Mouse (Mus musculus): ENCODE measurements at regions not wholly inside any gene's neighbourhood (a gene's known extent, or its start where the extent isn't known, plus 50 kb on each side); places are given as distances from the start of the nearest gene placed in this dataset.

GRCm38 (mm10) chr6:140368354-140369069 lies 55.3 kb upstream of the Plekha5 start:
- no peak overlapping the region for H3K9ac ChIP-seq (ENCODE audit: low read length)
- WGBS, result 46% methylated on average over 8 of the region's 8 CpGs
- no peak overlapping the region for H3K4me2 ChIP-seq (replicated peaks; ENCODE audit: low read depth)
- no peaks in the 10 kb centered on the region for H3K9me3 ChIP-seq (ENCODE audit: control insufficient read depth, low read length)
- no peaks in the 10 kb centered on the region for H3K27me3 ChIP-seq (ENCODE audit: control insufficient read depth, insufficient read depth, low read length)
- H3K4me3 ChIP-seq (ENCODE audit: low read depth, low read length), result no peak overlapping the region
- H3K36me3 ChIP-seq (ENCODE audit: control insufficient read depth, insufficient read depth, low read length), result no peaks in the 10 kb centered on the region
- H3K4me1 ChIP-seq (replicated peaks; ENCODE audit: control insufficient read depth, insufficient read depth), result no peaks in the 10 kb centered on the region
- DNase-seq (ENCODE audit: low spot score), result peak; percentile 88
- peak; percentile 96 for ATAC-seq (ENCODE audit: low FRiP score, low TSS enrichment)
- TF ChIP-seq CTCF (IDR thresholded peaks at IDR 0.05; ENCODE audit: low read depth) (no peak), EP300 (optimal IDR thresholded peaks at IDR 0.05) (no peak)
- peak overlapping the region; percentile 71 for H3K27ac ChIP-seq (replicated peaks)

- H3K4me3 ChIP-seq (ENCODE audit: low read depth, low read length), result no peak overlapping the region
- no peak for ATAC-seq (ENCODE audit: low FRiP score, low TSS enrichment)
- WGBS, result 83% methylated on average over 6 of the region's 6 CpGs
- H3K27ac ChIP-seq (replicated peaks), result no peak overlapping the region
- TF ChIP-seq CTCF (IDR thresholded peaks at IDR 0.05; ENCODE audit: low read depth), result no peak
- no peaks in the 10 kb centered on the region for H3K27me3 ChIP-seq (ENCODE audit: control insufficient read depth, insufficient read depth, low read length)
- H3K9ac ChIP-seq (ENCODE audit: low read length), result no peak overlapping the region
- no peaks in the 10 kb centered on the region for H3K36me3 ChIP-seq (ENCODE audit: control insufficient read depth, insufficient read depth, low read length)
- H3K9me3 ChIP-seq (ENCODE audit: control insufficient read depth, low read length), result no peaks in the 10 kb centered on the region
- no peaks in the 10 kb centered on the region for H3K4me1 ChIP-seq (replicated peaks; ENCODE audit: control insufficient read depth, insufficient read depth)
- H3K4me2 ChIP-seq (replicated peaks; ENCODE audit: low read depth), result no peak overlapping the region
- no peak for DNase-seq (ENCODE audit: low spot score)
Observed at GRCm38 (mm10) chr6:140367303-140367702, 56.6 kb upstream of the Plekha5 start.

GRCm38 (mm10) chr6:140366791-140367190 lies 57.1 kb upstream of the Plekha5 start:
- 61% methylated on average over 3 of the region's 3 CpGs for WGBS
- H3K4me1 ChIP-seq (replicated peaks; ENCODE audit: control insufficient read depth, insufficient read depth), result no peaks in the 10 kb centered on the region
- DNase-seq (ENCODE audit: low spot score) (no peak), ATAC-seq (ENCODE audit: low FRiP score, low TSS enrichment) (no peak)
- H3K27ac ChIP-seq (replicated peaks), result no peak overlapping the region
- TF ChIP-seq CTCF (IDR thresholded peaks at IDR 0.05; ENCODE audit: low read depth), result no peak
- no peak for TF ChIP-seq EP300 (optimal IDR thresholded peaks at IDR 0.05)
- no peak overlapping the region for H3K9ac ChIP-seq (ENCODE audit: low read length)
- no peak overlapping the region for H3K4me2 ChIP-seq (replicated peaks; ENCODE audit: low read depth)
- H3K4me3 ChIP-seq (ENCODE audit: low read depth, low read length), result no peak overlapping the region
- no peaks in the 10 kb centered on the region for H3K9me3 ChIP-seq (ENCODE audit: control insufficient read depth, low read length)
- no peaks in the 10 kb centered on the region for H3K36me3 ChIP-seq (ENCODE audit: control insufficient read depth, insufficient read depth, low read length)
- no peaks in the 10 kb centered on the region for H3K27me3 ChIP-seq (ENCODE audit: control insufficient read depth, insufficient read depth, low read length)

- no peak overlapping the region for H3K9ac ChIP-seq (ENCODE audit: low read length)
- TF ChIP-seq CTCF (IDR thresholded peaks at IDR 0.05; ENCODE audit: low read depth) (no peak), EP300 (optimal IDR thresholded peaks at IDR 0.05) (no peak)
- ATAC-seq (ENCODE audit: low FRiP score, low TSS enrichment) (no peak), DNase-seq (ENCODE audit: low spot score) (no peak)
- no peaks in the 10 kb centered on the region for H3K4me1 ChIP-seq (replicated peaks; ENCODE audit: control insufficient read depth, insufficient read depth)
- 78% methylated on average over 4 of the region's 4 CpGs for WGBS
- no peaks in the 10 kb centered on the region for H3K9me3 ChIP-seq (ENCODE audit: control insufficient read depth, low read length)
- no peak overlapping the region for H3K4me2 ChIP-seq (replicated peaks; ENCODE audit: low read depth)
- H3K27me3 ChIP-seq (ENCODE audit: control insufficient read depth, insufficient read depth, low read length), result no peaks in the 10 kb centered on the region
- no peak overlapping the region for H3K27ac ChIP-seq (replicated peaks)
- H3K36me3 ChIP-seq (ENCODE audit: control insufficient read depth, insufficient read depth, low read length), result no peaks in the 10 kb centered on the region
- no peak overlapping the region for H3K4me3 ChIP-seq (ENCODE audit: low read depth, low read length)
Observed at GRCm38 (mm10) chr6:140360996-140361395, 62.9 kb upstream of the Plekha5 start.

DNA sequence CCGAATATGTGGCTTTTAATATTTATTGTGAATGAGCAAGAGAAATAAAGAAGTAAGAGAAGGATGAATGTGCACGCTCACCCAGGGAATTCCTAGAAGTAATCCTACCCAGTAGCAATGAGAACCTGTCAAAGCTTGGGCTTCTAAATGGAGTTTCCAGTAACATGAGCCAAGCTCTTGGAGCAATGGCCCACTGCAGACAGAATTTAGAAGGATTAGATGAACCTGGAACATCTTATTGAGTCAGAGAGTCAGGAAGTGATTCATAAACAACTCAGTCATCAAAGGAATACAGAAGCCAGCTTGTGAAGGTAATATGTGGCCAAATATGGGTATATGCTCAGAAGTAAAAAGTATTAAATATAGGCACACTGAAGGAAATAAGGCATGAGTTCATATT lies 66.0 kb upstream of the Plekha5 start:
- H3K9ac ChIP-seq (ENCODE audit: low read length), result no peak overlapping the region
- no peak for TF ChIP-seq EP300 (optimal IDR thresholded peaks at IDR 0.05)
- no peak for TF ChIP-seq CTCF (IDR thresholded peaks at IDR 0.05; ENCODE audit: low read depth)
- no peaks in the 10 kb centered on the region for H3K4me1 ChIP-seq (replicated peaks; ENCODE audit: control insufficient read depth, insufficient read depth)
- no peaks in the 10 kb centered on the region for H3K36me3 ChIP-seq (ENCODE audit: control insufficient read depth, insufficient read depth, low read length)
- ATAC-seq (ENCODE audit: low FRiP score, low TSS enrichment), result no peak
- H3K27me3 ChIP-seq (ENCODE audit: control insufficient read depth, insufficient read depth, low read length), result no peaks in the 10 kb centered on the region
- no peak overlapping the region for H3K4me2 ChIP-seq (replicated peaks; ENCODE audit: low read depth)
- no peak for DNase-seq (ENCODE audit: low spot score)
- H3K27ac ChIP-seq (replicated peaks), result no peak overlapping the region
- no peaks in the 10 kb centered on the region for H3K9me3 ChIP-seq (ENCODE audit: control insufficient read depth, low read length)
- WGBS, result 39% methylated on average over 2 of the region's 2 CpGs
- H3K4me3 ChIP-seq (ENCODE audit: low read depth, low read length), result no peak overlapping the region

DNA sequence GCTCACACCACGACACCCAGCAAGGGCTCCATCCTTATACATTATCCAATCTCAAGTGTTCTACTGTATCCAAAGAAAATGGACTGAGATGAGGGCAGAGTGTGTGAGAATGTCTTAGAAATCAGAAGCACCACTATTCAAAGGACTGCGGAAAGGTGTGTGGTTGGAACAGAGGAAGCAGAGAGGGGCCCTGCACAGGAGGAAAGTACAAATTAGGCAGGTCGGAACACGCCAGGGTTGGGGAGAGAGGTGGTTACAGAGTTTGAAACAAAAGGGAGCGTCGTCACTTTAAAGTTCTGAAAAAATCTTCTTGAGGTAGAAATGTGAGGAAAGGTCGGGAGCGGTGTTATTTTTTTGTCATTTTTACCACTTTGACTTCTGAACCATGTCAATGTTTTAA lies 66.6 kb upstream of the Plekha5 start:
- Histone ChIP-seq H3K27ac (replicated peaks) (no peak overlapping the region), H3K36me3 (ENCODE audit: control insufficient read depth, insufficient read depth, low read length) (no peaks in the 10 kb centered on the region), H3K27me3 (ENCODE audit: control insufficient read depth, insufficient read depth, low read length) (no peaks in the 10 kb centered on the region), H3K4me3 (ENCODE audit: low read depth, low read length) (no peak overlapping the region), H3K9me3 (ENCODE audit: control insufficient read depth, low read length) (no peaks in the 10 kb centered on the region), H3K9ac (ENCODE audit: low read length) (no peak overlapping the region), H3K4me2 (replicated peaks; ENCODE audit: low read depth) (no peak overlapping the region), H3K4me1 (replicated peaks; ENCODE audit: control insufficient read depth, insufficient read depth) (no peaks in the 10 kb centered on the region)
- TF ChIP-seq CTCF (IDR thresholded peaks at IDR 0.05; ENCODE audit: low read depth), result no peak
- no peak for DNase-seq (ENCODE audit: low spot score)
- no peak for ATAC-seq (ENCODE audit: low FRiP score, low TSS enrichment)
- 62% methylated on average over 8 of the region's 8 CpGs for WGBS

All from stomach, postnatal 0 days (tissue).